Mouse (Mus musculus): Measurements from ENCODE around the gene Afmid. TPM values are rescaled to one million over a fixed set of nuclear protein-coding genes. Genes with fewer than 3 reads are reported as not detected.

The Afmid gene
- total and polyA plus RNA-seq, 2 experiments from 2014 or later, result 3.6 to 8.8 TPM

DNA sequence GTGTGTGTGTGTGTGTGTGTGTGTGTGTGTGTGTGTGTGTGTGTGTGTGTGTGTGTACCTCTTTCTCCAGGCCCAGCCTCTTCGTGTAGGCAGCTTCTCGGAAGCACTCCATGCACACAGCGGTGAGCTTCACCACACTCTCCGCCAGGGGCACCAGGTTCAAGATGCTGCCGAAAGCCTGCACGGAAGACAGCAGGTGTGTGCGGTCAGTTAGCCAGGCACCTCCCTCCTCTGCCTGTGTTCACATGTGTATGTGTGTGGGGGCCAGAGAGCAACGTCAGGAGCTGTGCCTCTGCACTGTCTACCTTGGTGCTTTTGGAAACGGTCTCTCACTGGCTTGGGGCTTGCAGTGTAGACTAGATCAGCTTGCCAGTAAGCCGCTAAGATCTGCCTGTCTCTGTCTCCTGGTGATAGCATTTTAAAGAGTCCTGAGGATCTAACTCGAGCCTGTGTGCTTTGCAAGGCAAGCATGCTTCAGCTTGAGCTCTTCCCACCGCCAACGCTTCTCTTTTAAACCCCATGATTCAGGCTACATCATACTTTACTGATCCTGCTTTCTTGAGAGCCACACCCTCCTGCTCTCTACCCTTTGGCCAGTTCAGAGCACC is 9.2 kb upstream of the Afmid start:
- Histone ChIP-seq H3K9ac (no peak overlapping the region), H3K36me3 (ENCODE audit: insufficient read depth) (no peaks in the 10 kb centered on the region), H3K27ac (ENCODE audit: low read depth, low read length) (no peak overlapping the region), H3K4me1 (ENCODE audit: insufficient read depth) (no peaks in the 10 kb centered on the region), H3K4me2 (ENCODE audit: low read depth) (no peak overlapping the region), H3K4me3 (ENCODE audit: low read depth, low read length) (no peak overlapping the region), H3K9me3 (ENCODE audit: low read length) (no peaks in the 10 kb centered on the region), H3K27me3 (ENCODE audit: insufficient read depth, low read length) (no peaks in the 10 kb centered on the region)
- DNase-seq, result no peak
- no peak for TF ChIP-seq CTCF (IDR thresholded peaks at IDR 0.05; ENCODE audit: low read depth)
- ATAC-seq, result no peak
- 84% methylated on average over 13 of the region's 13 CpGs for WGBS

DNA sequence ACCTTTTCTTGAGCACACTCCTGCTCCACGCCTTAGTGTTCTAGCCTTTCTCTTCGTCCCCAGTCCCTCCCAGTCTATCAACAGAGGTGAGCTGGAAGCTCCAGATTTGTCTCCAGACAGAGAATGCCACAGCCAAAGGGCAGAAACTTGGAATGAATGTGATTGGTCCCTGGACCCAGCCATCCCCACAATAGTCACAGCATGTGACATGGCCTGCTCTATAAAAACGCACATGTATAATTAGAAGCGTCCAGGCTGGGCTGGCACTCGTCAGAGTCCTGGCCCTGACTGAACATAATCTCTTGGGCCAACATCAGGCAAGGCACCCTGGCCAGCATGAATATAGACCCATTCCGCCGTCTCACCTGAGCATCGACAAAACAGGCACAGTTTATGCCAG is 6.6 kb upstream of the Afmid start:
- no peak overlapping the region for H3K4me3 ChIP-seq (ENCODE audit: low read depth, low read length)
- H3K36me3 ChIP-seq (ENCODE audit: insufficient read depth), result no peaks in the 10 kb centered on the region
- no peak for DNase-seq
- H3K27me3 ChIP-seq (ENCODE audit: insufficient read depth, low read length), result no peaks in the 10 kb centered on the region
- no peaks in the 10 kb centered on the region for H3K4me1 ChIP-seq (ENCODE audit: insufficient read depth)
- no peak overlapping the region for H3K9ac ChIP-seq
- no peak for TF ChIP-seq CTCF (IDR thresholded peaks at IDR 0.05; ENCODE audit: low read depth)
- WGBS, result 50% methylated on average over 8 of the region's 8 CpGs
- H3K4me2 ChIP-seq (ENCODE audit: low read depth), result no peak overlapping the region
- no peaks in the 10 kb centered on the region for H3K9me3 ChIP-seq (ENCODE audit: low read length)
- no peak for ATAC-seq
- no peak overlapping the region for H3K27ac ChIP-seq (ENCODE audit: low read depth, low read length)

DNA sequence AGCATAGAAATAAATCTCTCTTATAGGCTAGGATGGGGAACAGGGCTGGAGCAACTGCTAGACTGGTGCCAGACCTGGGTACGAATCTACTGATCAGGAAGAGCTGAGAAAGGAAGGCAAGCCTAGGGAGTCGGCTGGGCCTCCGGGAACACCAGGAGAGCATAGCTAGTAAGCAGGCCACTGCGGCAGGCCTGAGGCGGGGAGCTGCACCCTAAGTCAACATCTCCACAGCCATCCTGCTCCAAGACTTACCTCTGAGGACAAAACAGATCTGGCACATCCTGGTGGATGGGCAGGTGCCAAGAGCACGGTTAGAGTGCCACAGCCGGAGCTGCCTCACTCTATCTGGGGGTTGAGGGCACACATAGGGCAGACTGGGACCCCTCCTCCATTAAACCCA is 5.6 kb upstream of the Afmid start:
- 96% methylated on average over 7 of the region's 7 CpGs for WGBS
- TF ChIP-seq CTCF (IDR thresholded peaks at IDR 0.05; ENCODE audit: low read depth), result no peak
- H3K27me3 ChIP-seq (ENCODE audit: insufficient read depth, low read length), result no peaks in the 10 kb centered on the region
- no peaks in the 10 kb centered on the region for H3K9me3 ChIP-seq (ENCODE audit: low read length)
- DNase-seq, result no peak
- peaks cover 1% of the 10 kb centered on the region; the same call in 1 of the 2 replicates for H3K4me1 ChIP-seq (ENCODE audit: insufficient read depth)
- H3K4me2 ChIP-seq (ENCODE audit: low read depth), result no peak overlapping the region
- ATAC-seq, result no peak
- H3K4me3 ChIP-seq (ENCODE audit: low read depth, low read length), result no peak overlapping the region
- H3K27ac ChIP-seq (ENCODE audit: low read depth, low read length), result no peak overlapping the region
- H3K9ac ChIP-seq, result no peak overlapping the region
- no peaks in the 10 kb centered on the region for H3K36me3 ChIP-seq (ENCODE audit: insufficient read depth)

DNA sequence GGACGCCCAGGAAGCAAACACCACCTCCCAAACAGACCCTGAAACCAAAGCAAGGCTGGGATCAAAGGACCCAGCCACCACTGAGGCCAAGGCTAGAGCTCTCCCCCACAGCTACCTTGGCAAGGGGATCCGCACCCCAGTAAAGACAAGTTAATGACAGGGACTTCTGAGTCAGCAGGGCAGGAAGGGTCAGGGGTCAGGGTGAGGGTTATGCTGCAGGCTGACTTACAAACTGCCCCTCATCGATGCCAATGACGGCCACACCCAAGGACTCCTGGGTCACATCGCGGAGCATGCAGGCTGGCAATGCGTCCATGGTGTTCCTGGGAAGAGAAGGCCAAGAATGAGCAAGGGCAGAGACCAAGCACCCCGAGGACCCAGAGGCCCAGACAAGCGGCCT is 3.9 kb upstream of the Afmid start:
- Histone ChIP-seq H3K27me3 (ENCODE audit: insufficient read depth, low read length) (no peaks in the 10 kb centered on the region), H3K4me3 (ENCODE audit: low read depth, low read length) (no peak overlapping the region), H3K9ac (no peak overlapping the region), H3K4me2 (ENCODE audit: low read depth) (no peak overlapping the region), H3K4me1 (ENCODE audit: insufficient read depth) (peaks cover 5% of the 10 kb centered on the region; the same call in 1 of the 2 replicates), H3K27ac (ENCODE audit: low read depth, low read length) (no peak overlapping the region), H3K36me3 (ENCODE audit: insufficient read depth) (no peaks in the 10 kb centered on the region), H3K9me3 (ENCODE audit: low read length) (no peaks in the 10 kb centered on the region)
- WGBS, result 96% methylated on average over 9 of the region's 9 CpGs
- DNase-seq, result no peak
- no peak for TF ChIP-seq CTCF (IDR thresholded peaks at IDR 0.05; ENCODE audit: low read depth)
- no peak for ATAC-seq

DNA sequence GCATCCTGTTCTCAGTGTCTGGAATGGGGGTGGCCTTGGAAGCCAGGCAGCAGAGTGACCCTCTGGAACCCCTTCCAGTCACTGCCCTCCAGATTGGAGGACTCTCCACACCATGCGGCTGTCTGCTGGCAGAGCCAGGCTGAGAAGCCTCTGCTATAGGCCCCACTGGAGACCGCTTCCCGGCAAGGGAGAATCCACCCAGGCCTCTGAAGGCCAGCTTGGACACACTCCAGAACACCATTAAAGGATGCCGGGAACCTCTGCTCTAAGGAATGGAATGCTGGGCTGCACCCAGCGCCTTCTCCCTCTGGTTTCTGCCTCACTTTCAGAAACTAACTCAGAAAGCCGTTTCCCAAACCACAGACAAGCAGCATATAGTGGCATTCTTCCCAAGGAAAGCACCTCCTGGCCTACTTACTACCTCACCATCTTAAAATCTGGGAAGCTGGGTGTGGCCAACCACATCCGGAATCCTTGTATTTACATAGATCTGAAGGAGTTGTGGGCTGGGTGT is 2.9 kb upstream of the Afmid start:
- peaks cover 5% of the 10 kb centered on the region; the same call in 1 of the 2 replicates for H3K4me1 ChIP-seq (ENCODE audit: insufficient read depth)
- H3K27ac ChIP-seq (ENCODE audit: low read depth, low read length), result no peak overlapping the region
- DNase-seq (no peak), ATAC-seq (no peak)
- H3K4me3 ChIP-seq (ENCODE audit: low read depth, low read length), result no peak overlapping the region
- 61% methylated on average over 7 of the region's 7 CpGs for WGBS
- H3K36me3 ChIP-seq (ENCODE audit: insufficient read depth), result no peaks in the 10 kb centered on the region
- no peak overlapping the region for H3K4me2 ChIP-seq (ENCODE audit: low read depth)
- H3K9me3 ChIP-seq (ENCODE audit: low read length), result no peaks in the 10 kb centered on the region
- no peak for TF ChIP-seq CTCF (IDR thresholded peaks at IDR 0.05; ENCODE audit: low read depth)
- no peaks in the 10 kb centered on the region for H3K27me3 ChIP-seq (ENCODE audit: insufficient read depth, low read length)
- H3K9ac ChIP-seq, result no peak overlapping the region

DNA sequence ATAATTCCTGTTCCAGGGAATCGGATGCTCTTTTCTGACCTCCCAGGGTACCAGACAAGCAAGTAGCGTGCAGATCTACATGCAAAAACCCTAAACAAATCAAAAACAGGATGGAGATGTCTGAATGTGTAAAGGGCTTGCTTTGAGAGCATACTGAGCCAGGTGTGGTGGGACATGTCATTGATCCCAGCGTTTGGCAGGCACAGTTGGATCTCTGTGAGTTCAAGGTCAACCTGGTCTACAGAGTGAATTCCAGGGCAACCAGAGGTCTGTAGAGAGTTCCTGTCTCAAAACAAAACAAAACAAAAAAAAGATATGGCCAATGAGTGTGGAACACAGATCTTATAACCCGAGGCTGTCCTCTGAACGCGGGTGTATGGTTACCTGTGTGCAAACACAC is 2.3 kb upstream of the Afmid start:
- no peaks in the 10 kb centered on the region for H3K9me3 ChIP-seq (ENCODE audit: low read length)
- H3K9ac ChIP-seq, result no peak overlapping the region
- no peak for TF ChIP-seq CTCF (IDR thresholded peaks at IDR 0.05; ENCODE audit: low read depth)
- WGBS, result 93% methylated on average over 6 of the region's 6 CpGs
- DNase-seq (no peak), ATAC-seq (no peak)
- no peak overlapping the region for H3K4me2 ChIP-seq (ENCODE audit: low read depth)
- no peak overlapping the region for H3K27ac ChIP-seq (ENCODE audit: low read depth, low read length)
- H3K27me3 ChIP-seq (ENCODE audit: insufficient read depth, low read length), result no peaks in the 10 kb centered on the region
- no peaks in the 10 kb centered on the region for H3K36me3 ChIP-seq (ENCODE audit: insufficient read depth)
- H3K4me1 ChIP-seq (ENCODE audit: insufficient read depth), result peaks cover 5% of the 10 kb centered on the region; the same call in 1 of the 2 replicates
- no peak overlapping the region for H3K4me3 ChIP-seq (ENCODE audit: low read depth, low read length)

DNA sequence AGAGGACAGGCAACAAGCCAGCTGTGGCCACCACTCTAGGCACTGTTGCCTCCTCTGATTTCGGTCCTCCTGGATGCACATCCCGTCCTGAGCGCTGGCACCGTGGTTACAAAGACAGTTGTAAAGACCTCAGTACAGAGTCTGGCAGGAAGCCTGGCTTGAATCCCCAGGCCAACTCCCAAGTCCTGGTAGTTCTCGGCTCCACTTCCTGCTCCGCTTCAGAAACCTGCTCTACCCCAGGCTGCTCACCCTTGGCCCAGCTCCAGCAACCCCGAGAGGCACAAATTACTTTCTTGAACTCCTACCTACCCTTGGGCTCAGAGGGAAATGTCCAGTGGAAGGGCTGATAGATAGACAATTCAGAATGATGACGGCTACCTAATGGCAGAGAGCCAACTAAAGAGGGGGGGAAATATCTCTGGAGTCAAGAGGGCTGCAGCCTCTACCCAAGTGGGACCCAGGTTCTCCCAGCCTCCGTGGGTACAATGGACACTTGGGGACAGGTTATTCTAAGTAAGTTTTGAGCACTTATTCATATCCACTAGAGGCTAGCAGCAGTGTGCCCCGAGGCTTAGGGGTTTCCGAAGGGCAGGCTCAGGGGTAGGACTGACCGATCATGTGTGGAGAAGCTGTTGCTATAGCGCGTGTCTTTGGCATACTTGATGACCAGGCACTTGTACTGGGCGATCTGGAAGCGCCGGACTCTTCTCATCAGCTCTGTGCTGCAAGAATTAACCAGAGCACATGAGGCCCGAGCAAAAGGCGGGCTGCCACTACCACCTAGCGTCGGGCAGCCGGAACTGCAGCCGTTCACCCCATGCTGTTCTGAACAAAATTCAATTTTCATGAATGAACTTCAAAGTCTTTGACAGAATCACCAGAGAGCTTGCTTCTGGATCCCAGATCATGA is 1.4 kb upstream of the Afmid start:
- peak overlapping the region; percentile 25 for H3K9ac ChIP-seq
- no peaks in the 10 kb centered on the region for H3K27me3 ChIP-seq (ENCODE audit: insufficient read depth, low read length)
- peak overlapping the region; percentile 85 for H3K4me2 ChIP-seq (ENCODE audit: low read depth)
- DNase-seq (peak; percentile 93), ATAC-seq (peak; percentile 84)
- no peak overlapping the region for H3K27ac ChIP-seq (ENCODE audit: low read depth, low read length)
- 8% methylated on average over 23 of the region's 23 CpGs for WGBS
- H3K4me1 ChIP-seq (ENCODE audit: insufficient read depth), result peaks cover 5% of the 10 kb centered on the region; the same call in 1 of the 2 replicates
- H3K36me3 ChIP-seq (ENCODE audit: insufficient read depth), result no peaks in the 10 kb centered on the region
- TF ChIP-seq CTCF (IDR thresholded peaks at IDR 0.05; ENCODE audit: low read depth), result peak; percentile 96
- no peaks in the 10 kb centered on the region for H3K9me3 ChIP-seq (ENCODE audit: low read length)
- peak overlapping the region; percentile 47; the same call in 1 of the 2 replicates for H3K4me3 ChIP-seq (ENCODE audit: low read depth, low read length)
